Mouse (Mus musculus): Measurements from ENCODE around the gene Tac2. TPM values are rescaled to one million over a fixed set of nuclear protein-coding genes. Genes with fewer than 3 reads are reported as not detected.

Tac2 gene
- polyA plus RNA-seq, 1 experiment from 2014 or later, result not detected

- Histone ChIP-seq H3K4me1 (no peaks in the 10 kb centered on the region), H3K4me3 (no peak overlapping the region), H3K9ac (no peak overlapping the region), H3K27ac (no peak overlapping the region), H3K4me2 (no peak overlapping the region), H3K27me3 (no peaks in the 10 kb centered on the region), H3K36me3 (peaks cover 29% of the 10 kb centered on the region; the same call in 1 of the 2 replicates), H3K9me3 (no peaks in the 10 kb centered on the region)
- no peak for ATAC-seq (ENCODE audit: borderline replicate concordance, extremely low read depth, low FRiP score, low TSS enrichment)
- WGBS, result 91% methylated on average over 7 of the region's 7 CpGs
These were observed 25.3 kb upstream of the Tac2 start for GRCm38 (mm10) chr10:127698966-127699365.

DNA sequence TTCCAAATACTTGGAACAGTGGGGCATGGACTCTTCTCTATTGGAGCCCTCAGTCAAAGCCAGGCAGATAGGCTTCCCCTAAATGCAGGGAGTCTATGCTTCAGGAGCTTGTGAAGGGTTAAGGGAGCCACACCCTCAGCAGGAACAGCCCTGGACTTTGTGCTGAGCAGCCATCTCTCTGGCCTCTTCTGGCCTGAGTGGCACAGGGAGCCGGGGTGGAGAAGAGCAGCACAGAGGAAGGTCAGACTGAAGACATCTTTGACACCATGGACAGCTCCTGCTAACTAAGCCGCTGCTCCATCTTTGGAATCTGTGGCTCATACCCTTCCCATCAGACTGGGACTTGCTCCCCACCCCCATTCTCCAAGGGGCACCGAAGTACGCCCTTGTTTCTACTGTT lies 21.0 kb upstream of the Tac2 start:
- H3K9ac ChIP-seq, result no peak overlapping the region
- H3K27ac ChIP-seq, result no peak overlapping the region
- no peaks in the 10 kb centered on the region for H3K27me3 ChIP-seq
- H3K9me3 ChIP-seq, result no peaks in the 10 kb centered on the region
- H3K4me1 ChIP-seq, result peaks cover 11% of the 10 kb centered on the region; the same call in 1 of the 2 replicates
- no peak overlapping the region for H3K4me2 ChIP-seq
- H3K4me3 ChIP-seq, result no peak overlapping the region
- no peak for ATAC-seq (ENCODE audit: borderline replicate concordance, extremely low read depth, low FRiP score, low TSS enrichment)
- H3K36me3 ChIP-seq, result peaks cover 7% of the 10 kb centered on the region; the same call in 1 of the 2 replicates
- 34% methylated on average over 4 of the region's 4 CpGs for WGBS

- 44% methylated on average over 2 of the region's 2 CpGs for WGBS
- Histone ChIP-seq H3K27me3 (no peaks in the 10 kb centered on the region), H3K9me3 (no peaks in the 10 kb centered on the region), H3K4me1 (peaks cover 11% of the 10 kb centered on the region; the same call in 1 of the 2 replicates), H3K4me2 (no peak overlapping the region), H3K36me3 (peaks cover under 1% of the 10 kb centered on the region; the same call in 1 of the 2 replicates), H3K4me3 (no peak overlapping the region), H3K9ac (no peak overlapping the region), H3K27ac (no peak overlapping the region)
- no peak for ATAC-seq (ENCODE audit: borderline replicate concordance, extremely low read depth, low FRiP score, low TSS enrichment)
These were observed 20.0 kb upstream of the Tac2 start for GRCm38 (mm10) chr10:127704293-127704692.

DNA sequence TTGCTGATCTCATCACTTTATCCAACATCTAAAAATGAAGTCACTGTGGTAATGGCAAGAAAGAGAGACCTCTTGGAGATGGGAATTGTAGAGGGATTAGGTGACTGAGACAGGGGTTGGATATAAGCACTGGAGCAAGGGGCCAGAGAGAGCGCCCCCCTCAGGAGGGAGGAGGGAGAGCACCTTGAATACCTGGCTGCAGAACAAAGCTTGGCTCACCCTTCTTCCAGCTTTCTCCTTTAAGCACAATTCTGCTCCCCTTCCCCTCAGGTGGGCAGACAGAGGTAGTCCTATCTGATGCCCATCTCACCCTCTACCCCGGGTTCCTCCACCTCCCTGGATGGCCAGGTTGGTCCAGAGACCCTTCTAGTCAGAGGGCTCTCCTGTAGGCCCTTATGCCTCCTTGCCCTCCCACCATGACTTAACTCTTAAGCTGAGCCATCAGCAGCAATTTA lies 19.5 kb upstream of the Tac2 start, which contains the start of gene Myo1a:
Gene Myo1a, plus strand, starts transcription at position 405 of the 455 bp plus-strand sequence.
- Histone ChIP-seq H3K4me3 (no peak within 1 kb of the TSS), H3K36me3 (no peaks in the 10 kb centered on the region), H3K4me1 (peaks cover 11% of the 10 kb centered on the region; the same call in 1 of the 2 replicates), H3K9ac (no peak within 1 kb of the TSS), H3K27me3 (no peaks in the 10 kb centered on the region), H3K9me3 (no peaks in the 10 kb centered on the region), H3K4me2 (no peak within 1 kb of the TSS), H3K27ac (no peak within 1 kb of the TSS)
- WGBS, result 53% methylated on average over 2 of the region's 2 CpGs
- no peak for ATAC-seq (ENCODE audit: borderline replicate concordance, extremely low read depth, low FRiP score, low TSS enrichment)

DNA sequence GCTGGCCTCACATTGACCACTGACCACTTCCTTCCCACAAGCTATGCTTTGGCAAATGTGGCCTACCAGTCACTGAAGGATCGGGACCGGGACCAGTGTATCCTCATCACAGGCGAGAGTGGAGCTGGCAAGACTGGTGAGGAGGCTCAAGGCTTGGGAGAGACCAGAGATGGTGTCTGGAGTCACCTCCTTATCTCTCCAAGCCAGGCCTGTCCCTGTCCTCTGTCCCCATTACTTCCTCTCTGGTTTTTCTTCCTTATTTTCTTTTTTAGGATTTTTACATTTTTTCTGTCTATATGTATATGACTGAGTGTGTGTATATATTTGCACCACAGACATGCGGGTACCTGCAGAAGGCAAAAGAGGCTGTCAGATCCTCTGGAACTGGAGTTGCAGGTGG lies 18.5 kb upstream of the Tac2 start:
- Histone ChIP-seq H3K4me3 (no peak overlapping the region), H3K4me2 (no peak overlapping the region), H3K27ac (no peak overlapping the region), H3K36me3 (no peaks in the 10 kb centered on the region), H3K9ac (no peak overlapping the region), H3K9me3 (no peaks in the 10 kb centered on the region), H3K4me1 (peaks cover 11% of the 10 kb centered on the region; the same call in 1 of the 2 replicates), H3K27me3 (no peaks in the 10 kb centered on the region)
- WGBS, result 89% methylated on average over 4 of the region's 4 CpGs
- ATAC-seq (ENCODE audit: borderline replicate concordance, extremely low read depth, low FRiP score, low TSS enrichment), result no peak

GRCm38 (mm10) chr10:127707721-127708120 lies 16.6 kb upstream of the Tac2 start:
- Histone ChIP-seq H3K4me3 (no peak overlapping the region), H3K9ac (no peak overlapping the region), H3K4me2 (no peak overlapping the region), H3K27ac (no peak overlapping the region), H3K9me3 (no peaks in the 10 kb centered on the region), H3K4me1 (peaks cover 11% of the 10 kb centered on the region; the same call in 1 of the 2 replicates), H3K27me3 (no peaks in the 10 kb centered on the region), H3K36me3 (no peaks in the 10 kb centered on the region)
- 56% methylated on average over 7 of the region's 7 CpGs for WGBS
- no peak for ATAC-seq (ENCODE audit: borderline replicate concordance, extremely low read depth, low FRiP score, low TSS enrichment)

DNA sequence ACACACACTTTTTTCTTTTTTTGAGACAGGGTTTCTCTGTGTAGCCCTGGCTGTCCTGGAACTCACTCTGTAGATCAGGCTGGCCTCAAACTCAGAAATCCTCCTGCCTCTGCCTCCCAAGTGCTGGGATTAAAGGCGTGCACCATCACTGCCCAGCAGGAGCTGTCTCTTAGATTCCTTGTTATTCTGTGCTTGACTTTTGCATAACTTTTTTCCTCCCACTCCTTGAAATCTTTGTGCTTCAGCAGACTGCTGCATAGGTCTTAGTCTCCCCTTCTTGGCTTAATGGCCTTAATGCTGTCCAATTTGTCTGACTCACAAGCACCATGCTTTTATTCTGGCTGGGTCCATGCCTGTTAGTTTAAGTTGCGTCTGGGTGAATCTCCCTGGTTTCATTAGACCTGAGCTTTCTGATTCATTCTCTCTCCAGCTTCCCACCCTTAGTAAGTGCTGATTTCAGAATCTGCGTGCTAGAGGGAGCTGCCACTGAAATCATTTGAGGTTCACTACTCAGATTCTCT lies 15.4 kb upstream of the Tac2 start:
- no peaks in the 10 kb centered on the region for H3K36me3 ChIP-seq
- H3K4me2 ChIP-seq, result no peak overlapping the region
- no peaks in the 10 kb centered on the region for H3K27me3 ChIP-seq
- H3K4me1 ChIP-seq, result peaks cover 11% of the 10 kb centered on the region; the same call in 1 of the 2 replicates
- H3K4me3 ChIP-seq, result no peak overlapping the region
- H3K9ac ChIP-seq, result no peak overlapping the region
- ATAC-seq (ENCODE audit: borderline replicate concordance, extremely low read depth, low FRiP score, low TSS enrichment), result no peak
- H3K9me3 ChIP-seq, result no peaks in the 10 kb centered on the region
- 78% methylated on average over 3 of the region's 3 CpGs for WGBS
- H3K27ac ChIP-seq, result no peak overlapping the region

- no peak for ATAC-seq (ENCODE audit: borderline replicate concordance, extremely low read depth, low FRiP score, low TSS enrichment)
- 58% methylated on average over 13 of the region's 13 CpGs for WGBS
- no peak overlapping the region for H3K4me2 ChIP-seq
These were observed 13.9 kb upstream of the Tac2 start for GRCm38 (mm10) chr10:127710331-127710730.

DNA sequence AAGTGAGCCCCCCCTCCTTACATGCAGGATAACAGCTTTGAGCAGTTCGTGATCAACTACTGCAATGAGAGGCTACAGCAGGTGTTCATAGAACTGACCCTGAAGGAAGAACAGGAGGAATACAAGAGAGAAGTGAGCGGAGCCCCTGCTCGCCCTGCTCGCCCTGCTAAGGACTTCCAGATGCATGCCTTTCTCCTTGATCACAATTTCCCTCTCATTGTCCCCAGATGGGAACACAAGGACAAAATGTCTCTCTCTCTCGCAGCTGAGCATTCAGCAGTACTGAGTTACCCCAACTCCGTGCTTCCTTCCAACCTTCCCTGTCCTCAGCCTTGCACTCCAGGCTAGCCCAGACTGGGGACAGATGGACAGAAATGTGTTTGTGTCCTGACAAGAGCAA lies 11.5 kb upstream of the Tac2 start:
- Histone ChIP-seq H3K4me1 (0 out of 2 replicates have a peak, but pooled peaks cover 2% of the 10 kb centered on the region), H3K27me3 (no peaks in the 10 kb centered on the region), H3K4me2 (no peak overlapping the region), H3K4me3 (no peak overlapping the region), H3K9me3 (no peaks in the 10 kb centered on the region), H3K36me3 (no peaks in the 10 kb centered on the region), H3K9ac (no peak overlapping the region), H3K27ac (no peak overlapping the region)
- 69% methylated on average over 6 of the region's 6 CpGs for WGBS
- no peak for ATAC-seq (ENCODE audit: borderline replicate concordance, extremely low read depth, low FRiP score, low TSS enrichment)

More at GRCm38 (mm10) chr10:127710331-127710730, 13.9 kb upstream of the Tac2 start:
- Histone ChIP-seq H3K9me3 (no peaks in the 10 kb centered on the region), H3K27ac (no peak overlapping the region), H3K27me3 (no peaks in the 10 kb centered on the region), H3K4me3 (no peak overlapping the region), H3K9ac (no peak overlapping the region), H3K36me3 (no peaks in the 10 kb centered on the region), H3K4me1 (peaks cover 7% of the 10 kb centered on the region; the same call in 1 of the 2 replicates)

GRCm38 (mm10) chr10:127721671-127722418 lies 2.4 kb upstream of the Tac2 start:
- H3K9me3 ChIP-seq, result no peaks in the 10 kb centered on the region
- no peak overlapping the region; the same call in 1 of the 2 replicates for H3K9ac ChIP-seq
- peak overlapping the region; percentile 42; the same call in 1 of the 2 replicates for H3K27ac ChIP-seq
- H3K27me3 ChIP-seq, result peaks cover 18% of the 10 kb centered on the region; the same call in 1 of the 2 replicates
- ATAC-seq (ENCODE audit: borderline replicate concordance, extremely low read depth, low FRiP score, low TSS enrichment), result peak; percentile 55; the same call in 1 of the 2 replicates
- 0 out of 2 replicates have a peak, but pooled peaks cover 7% of the 10 kb centered on the region for H3K4me1 ChIP-seq
- 11% methylated on average over 20 of the region's 20 CpGs for WGBS
- H3K4me3 ChIP-seq, result peak overlapping the region; percentile 14
- H3K4me2 ChIP-seq, result peak overlapping the region; percentile 48
- H3K36me3 ChIP-seq, result no peaks in the 10 kb centered on the region

- H3K9me3 ChIP-seq, result no peaks in the 10 kb centered on the region
- no peak for ATAC-seq (ENCODE audit: borderline replicate concordance, extremely low read depth, low FRiP score, low TSS enrichment)
- H3K4me1 ChIP-seq, result 0 out of 2 replicates have a peak, but pooled peaks cover 7% of the 10 kb centered on the region
- no peaks in the 10 kb centered on the region for H3K36me3 ChIP-seq
- no peak overlapping the region for H3K27ac ChIP-seq
- peaks cover 12% of the 10 kb centered on the region; the same call in 1 of the 2 replicates for H3K27me3 ChIP-seq
- 63% methylated on average over 4 of the region's 4 CpGs for WGBS
- H3K4me2 ChIP-seq, result no peak overlapping the region
- no peak overlapping the region for H3K9ac ChIP-seq
- H3K4me3 ChIP-seq, result no peak overlapping the region
These were observed 858 bp downstream of the Tac2 start for GRCm38 (mm10) chr10:127725136-127725535.

GRCm38 (mm10) chr10:127728437-127728836 lies 4.2 kb downstream of the Tac2 start:
- Histone ChIP-seq H3K27me3 (no peaks in the 10 kb centered on the region), H3K27ac (no peak overlapping the region), H3K4me3 (no peak overlapping the region), H3K4me2 (no peak overlapping the region), H3K4me1 (no peaks in the 10 kb centered on the region), H3K36me3 (no peaks in the 10 kb centered on the region), H3K9ac (no peak overlapping the region), H3K9me3 (no peaks in the 10 kb centered on the region)
- WGBS, result 68% methylated on average over 8 of the region's 8 CpGs
- no peak for ATAC-seq (ENCODE audit: borderline replicate concordance, extremely low read depth, low FRiP score, low TSS enrichment)

Measured in lung, embryonic 15.5 days (tissue).